Mouse (Mus musculus): ENCODE measurements around the gene Ddx18. TPM values are rescaled to one million over a fixed set of nuclear protein-coding genes. Genes with fewer than 3 reads are reported as not detected.

Gene Ddx18
- total RNA-seq (2014; rRNA removed) (37.5 and 40.0 TPM in 2 replicates), polyA plus RNA-seq (2015; fragmentation: Nextera tagmentation; extraction: Ambion mirVana) (29.4 and 30.6 TPM in 2 replicates)

- peak; percentile 94 for TF ChIP-seq CTCF (IDR thresholded peaks at IDR 0.05; ENCODE audit: low read depth)
- WGBS: 7% methylated on average over 52 of the region's 53 CpGs
Observed at GRCm38 (mm10) chr1:121567521-121568489, at the start of gene Ddx18. TSS of gene Ddx18 (minus strand) at chr1:121567989.

DNA sequence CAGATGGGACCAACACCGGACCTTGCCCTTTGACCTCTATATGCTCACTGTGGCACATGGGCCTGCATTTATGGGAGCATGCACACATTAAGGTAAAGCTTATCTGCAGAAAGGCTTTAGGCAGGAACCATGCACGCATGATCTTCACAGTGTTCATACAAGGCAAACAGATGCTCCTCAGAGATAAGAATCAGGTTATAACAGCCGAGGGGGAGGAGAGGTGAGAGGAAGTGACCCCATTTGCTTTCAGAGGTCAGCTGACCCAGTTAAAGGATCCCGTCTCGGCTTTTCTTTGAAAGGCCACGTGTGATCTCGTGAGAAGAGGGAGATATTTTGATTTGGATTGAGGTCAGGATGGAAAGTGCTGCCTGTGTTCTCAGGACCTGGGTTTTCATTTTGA, 40.2 kb upstream of the Ddx18 start:
- no peak for DNase-seq
- Histone ChIP-seq H3K4me1 (ENCODE audit: insufficient read depth) (no peaks in the 10 kb centered on the region), H3K36me3 (ENCODE audit: insufficient read depth) (no peaks in the 10 kb centered on the region), H3K4me2 (ENCODE audit: low read depth) (no peak overlapping the region), H3K27ac (ENCODE audit: low read depth, low read length) (no peak overlapping the region), H3K27me3 (ENCODE audit: insufficient read depth, low read length) (no peaks in the 10 kb centered on the region), H3K9me3 (ENCODE audit: low read length) (no peaks in the 10 kb centered on the region), H3K4me3 (ENCODE audit: low read depth, low read length) (no peak overlapping the region), H3K9ac (no peak overlapping the region)
- ATAC-seq: no peak
- 87% methylated on average over 7 of the region's 7 CpGs for WGBS
- TF ChIP-seq CTCF (IDR thresholded peaks at IDR 0.05; ENCODE audit: low read depth): no peak

More at GRCm38 (mm10) chr1:121567521-121568489, at the start of gene Ddx18:
- H3K4me3 ChIP-seq (ENCODE audit: low read depth, low read length): peak within 1 kb of the TSS; percentile 80
- H3K36me3 ChIP-seq (ENCODE audit: insufficient read depth): peaks cover 22% of the 10 kb centered on the region
- H3K27ac ChIP-seq (ENCODE audit: low read depth, low read length): peak within 1 kb of the TSS; percentile 69
- H3K9me3 ChIP-seq (ENCODE audit: low read length): no peaks in the 10 kb centered on the region
- peak within 1 kb of the TSS; percentile 76 for H3K4me2 ChIP-seq (ENCODE audit: low read depth)
- ATAC-seq: peak; percentile 98
- DNase-seq: peak; percentile 97
- H3K9ac ChIP-seq: peak within 1 kb of the TSS; percentile 64
- peaks cover 8% of the 10 kb centered on the region; the same call in 1 of the 2 replicates for H3K4me1 ChIP-seq (ENCODE audit: insufficient read depth)
- no peaks in the 10 kb centered on the region for H3K27me3 ChIP-seq (ENCODE audit: insufficient read depth, low read length)

DNA sequence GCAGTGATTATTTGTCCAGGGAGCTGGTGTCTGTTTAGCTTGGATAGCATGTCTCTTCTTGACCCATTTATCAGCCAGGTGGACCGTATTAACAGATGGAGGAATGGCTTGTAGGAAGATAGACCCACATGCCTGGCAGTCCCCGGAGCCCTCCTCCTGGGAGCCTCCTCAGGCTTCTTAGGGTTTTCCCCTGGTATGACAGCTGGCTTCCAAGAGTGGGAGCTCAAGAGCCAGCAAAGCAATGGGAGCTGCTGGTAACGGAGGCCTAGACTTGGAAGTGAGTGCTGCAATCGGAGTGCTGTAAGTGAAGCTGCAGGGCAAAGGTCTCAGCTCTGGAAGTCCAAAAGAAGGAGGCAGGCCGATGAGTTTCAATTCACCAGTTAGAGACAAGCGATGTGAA, 37.3 kb upstream of the Ddx18 start:
- peak; percentile 11 for DNase-seq
- Histone ChIP-seq H3K4me1 (ENCODE audit: insufficient read depth) (no peaks in the 10 kb centered on the region), H3K9me3 (ENCODE audit: low read length) (no peaks in the 10 kb centered on the region), H3K4me2 (ENCODE audit: low read depth) (no peak overlapping the region), H3K36me3 (ENCODE audit: insufficient read depth) (no peaks in the 10 kb centered on the region), H3K4me3 (ENCODE audit: low read depth, low read length) (no peak overlapping the region), H3K27me3 (ENCODE audit: insufficient read depth, low read length) (no peaks in the 10 kb centered on the region), H3K9ac (no peak overlapping the region), H3K27ac (ENCODE audit: low read depth, low read length) (no peak overlapping the region)
- peak; percentile 41 for TF ChIP-seq CTCF (IDR thresholded peaks at IDR 0.05; ENCODE audit: low read depth)
- no peak for ATAC-seq
- WGBS: 63% methylated on average over 6 of the region's 6 CpGs

DNA sequence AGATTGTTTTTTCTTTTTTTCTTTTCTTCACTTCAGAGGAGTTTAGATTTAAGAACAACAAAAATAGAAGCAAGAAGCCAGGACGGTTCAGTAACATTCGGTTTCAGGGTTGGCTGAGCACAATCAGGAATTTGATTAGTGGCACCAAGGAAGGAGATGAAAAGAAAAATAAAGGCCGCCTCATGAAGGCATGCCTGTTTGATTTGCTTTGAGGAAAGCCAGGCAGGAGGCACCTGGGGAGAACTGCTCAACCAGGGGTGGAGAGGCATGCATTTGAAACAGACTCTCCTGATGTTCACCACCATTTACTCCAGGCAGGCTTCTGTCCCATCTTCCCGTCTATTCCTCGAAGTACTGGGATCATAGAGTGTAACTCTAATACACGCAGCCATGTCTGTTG, 34.1 kb upstream of the Ddx18 start:
- H3K27me3 ChIP-seq (ENCODE audit: insufficient read depth, low read length): no peaks in the 10 kb centered on the region
- H3K9me3 ChIP-seq (ENCODE audit: low read length): no peaks in the 10 kb centered on the region
- no peak for TF ChIP-seq CTCF (IDR thresholded peaks at IDR 0.05; ENCODE audit: low read depth)
- no peak overlapping the region for H3K4me3 ChIP-seq (ENCODE audit: low read depth, low read length)
- DNase-seq (no peak), ATAC-seq (no peak)
- H3K27ac ChIP-seq (ENCODE audit: low read depth, low read length): no peak overlapping the region
- H3K4me2 ChIP-seq (ENCODE audit: low read depth): no peak overlapping the region
- H3K4me1 ChIP-seq (ENCODE audit: insufficient read depth): no peaks in the 10 kb centered on the region
- 68% methylated on average over 6 of the region's 6 CpGs for WGBS
- no peaks in the 10 kb centered on the region for H3K36me3 ChIP-seq (ENCODE audit: insufficient read depth)
- H3K9ac ChIP-seq: no peak overlapping the region

- H3K4me2 ChIP-seq (ENCODE audit: low read depth): no peak overlapping the region
- DNase-seq (peak; percentile 75), ATAC-seq (0 out of 2 replicates have a peak, but pooled peaks have one; percentile 42)
- H3K9me3 ChIP-seq (ENCODE audit: low read length): no peaks in the 10 kb centered on the region
- H3K4me1 ChIP-seq (ENCODE audit: insufficient read depth): no peaks in the 10 kb centered on the region
- H3K9ac ChIP-seq: no peak overlapping the region
- TF ChIP-seq CTCF (IDR thresholded peaks at IDR 0.05; ENCODE audit: low read depth): peak; percentile 72
- no peaks in the 10 kb centered on the region for H3K36me3 ChIP-seq (ENCODE audit: insufficient read depth)
- 39% methylated on average over 1 of the region's 1 CpGs for WGBS
- H3K27me3 ChIP-seq (ENCODE audit: insufficient read depth, low read length): no peaks in the 10 kb centered on the region
- no peak overlapping the region for H3K27ac ChIP-seq (ENCODE audit: low read depth, low read length)
- no peak overlapping the region for H3K4me3 ChIP-seq (ENCODE audit: low read depth, low read length)
Observed at GRCm38 (mm10) chr1:121601084-121601483, 33.3 kb upstream of the Ddx18 start.

GRCm38 (mm10) chr1:121598421-121598820, 30.6 kb upstream of the Ddx18 start:
- no peaks in the 10 kb centered on the region for H3K27me3 ChIP-seq (ENCODE audit: insufficient read depth, low read length)
- H3K9ac ChIP-seq: no peak overlapping the region
- no peak for TF ChIP-seq CTCF (IDR thresholded peaks at IDR 0.05; ENCODE audit: low read depth)
- H3K4me2 ChIP-seq (ENCODE audit: low read depth): no peak overlapping the region
- ATAC-seq (no peak), DNase-seq (no peak)
- no peak overlapping the region for H3K27ac ChIP-seq (ENCODE audit: low read depth, low read length)
- no peak overlapping the region for H3K4me3 ChIP-seq (ENCODE audit: low read depth, low read length)
- H3K36me3 ChIP-seq (ENCODE audit: insufficient read depth): no peaks in the 10 kb centered on the region
- H3K9me3 ChIP-seq (ENCODE audit: low read length): no peaks in the 10 kb centered on the region
- WGBS: 70% methylated on average over 3 of the region's 3 CpGs
- no peaks in the 10 kb centered on the region for H3K4me1 ChIP-seq (ENCODE audit: insufficient read depth)

Data from forebrain, postnatal 0 days (tissue).